Mouse (Mus musculus) forebrain, embryonic 11.5 days (tissue): ENCODE results near the gene Ccng2. TPM values are rescaled to one million over a fixed set of nuclear protein-coding genes. Genes with fewer than 3 reads are reported as not detected.

Experiments used
- ATAC-seq: fragments of 200-750 bp; cut with Nextera tagmentation; replicated peaks from 2 replicates; pipeline ENCODE4 v1.8.0; 2017; ENCODE audit warnings: moderate TSS enrichment; ENCODE audit not compliant: low FRiP score
- DNase-seq: peaks from one replicate; pipeline ENCODE4 v3.0.0-alpha.2; 2017; ENCODE audit warnings: low spot score
- H3K27ac ChIP-seq: fragments of 300-500 bp; sonication (generic); 2 replicates; pipeline ENCODE4 v1.5.1; 2014; ENCODE audit warnings: low read depth, low read length
- H3K27me3 ChIP-seq: fragments of 300-500 bp; sonication (generic); 2 replicates; pipeline ENCODE4 v1.6.1; 2014; ENCODE audit warnings: mild to moderate bottlenecking, low read length, mixed read lengths; ENCODE audit not compliant: control insufficient read depth, insufficient read depth
- H3K36me3 ChIP-seq: fragments of 300-500 bp; sonication (generic); 2 replicates; pipeline ENCODE4 v1.6.1; 2014; ENCODE audit warnings: mild to moderate bottlenecking, low read length, moderate library complexity, mixed read lengths; ENCODE audit not compliant: control insufficient read depth, insufficient read depth
- H3K4me1 ChIP-seq: fragments of 300-500 bp; sonication (generic); replicated peaks from 2 replicates; pipeline ENCODE4 v1.6.1; 2014; ENCODE audit warnings: low read length, mixed read lengths; ENCODE audit not compliant: control insufficient read depth, insufficient read depth
- H3K4me2 ChIP-seq: fragments of 300-500 bp; sonication (generic); 2 replicates; pipeline ENCODE4 v1.6.1; 2014; ENCODE audit warnings: low read depth, mild to moderate bottlenecking, low read length, moderate library complexity, mixed read lengths; ENCODE audit not compliant: severe bottlenecking
- H3K4me3 ChIP-seq: fragments of 300-500 bp; sonication (generic); 2 replicates; pipeline ENCODE4 v1.5.1; 2014; ENCODE audit warnings: low read depth, low read length
- H3K9ac ChIP-seq: fragments of 300-500 bp; sonication (generic); 2 replicates; pipeline ENCODE4 v1.6.1; 2014; ENCODE audit warnings: low read length
- H3K9me3 ChIP-seq: fragments of 300-500 bp; sonication (generic); 2 replicates; pipeline ENCODE4 v1.6.1; 2016; ENCODE audit warnings: low read length, mixed read lengths; ENCODE audit not compliant: control insufficient read depth
- WGBS: fragments of 180-500 bp; shearing (Covaris S2); extraction: QIAGEN DNeasy Blood & Tissue Kit; methylation state at CpG from one replicate; pipeline ENCODE4 v1.1.7; 2014; 5-methylcytosine and 5-hydroxymethylcytosine counted together
- polyA plus RNA-seq: library from polyadenylated mRNA; unstranded; fragments of >200 nt; fragmentation: Nextera tagmentation; extraction: Ambion mirVana; gene quantifications from 2 replicates; pipeline ENCODE4 v1.2.1, GENCODE M21; 2014

The Ccng2 gene
- polyA plus RNA-seq, 1 experiment from 2014 or later: 80.7 TPM

DNA sequence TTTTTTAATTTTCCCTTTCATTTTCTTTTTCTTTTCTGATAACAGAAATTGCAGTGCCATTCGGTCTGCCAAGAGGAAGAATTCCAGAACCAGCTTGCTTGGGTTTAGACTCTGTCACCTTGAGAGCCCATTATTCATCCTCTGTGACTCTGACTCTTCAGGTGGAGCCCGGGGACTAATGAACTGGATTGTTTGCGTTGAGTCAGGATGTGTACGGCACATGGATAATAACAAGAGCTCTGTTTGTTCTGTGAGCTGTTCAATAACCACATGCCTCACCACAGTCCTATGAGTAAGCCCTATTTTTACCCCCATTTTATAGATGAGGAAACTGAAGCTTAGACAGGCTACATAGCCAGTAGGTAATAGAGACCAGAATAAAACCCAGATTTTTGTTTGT lies 29.7 kb downstream of the Ccng2 start:
- H3K36me3 ChIP-seq: no peaks in the 10 kb centered on the region
- 84% methylated on average over 4 of the region's 4 CpGs for WGBS
- no peak for DNase-seq
- no peak overlapping the region for H3K27ac ChIP-seq
- no peaks in the 10 kb centered on the region for H3K4me1 ChIP-seq
- no peaks in the 10 kb centered on the region; the same call in 1 of the 2 replicates for H3K9me3 ChIP-seq
- no peak for ATAC-seq
- no peak overlapping the region for H3K4me2 ChIP-seq
- no peak overlapping the region for H3K4me3 ChIP-seq
- H3K27me3 ChIP-seq: no peaks in the 10 kb centered on the region
- no peak overlapping the region for H3K9ac ChIP-seq

- no peaks in the 10 kb centered on the region; the same call in 1 of the 2 replicates for H3K9me3 ChIP-seq
- no peak overlapping the region for H3K9ac ChIP-seq
- no peak overlapping the region for H3K27ac ChIP-seq
- no peak for ATAC-seq
- H3K4me3 ChIP-seq: no peak overlapping the region
- H3K4me1 ChIP-seq: no peaks in the 10 kb centered on the region
- DNase-seq: no peak
- H3K4me2 ChIP-seq: no peak overlapping the region
- 78% methylated on average over 3 of the region's 3 CpGs for WGBS
- H3K36me3 ChIP-seq: no peaks in the 10 kb centered on the region
- no peaks in the 10 kb centered on the region for H3K27me3 ChIP-seq
Observed at GRCm38 (mm10) chr5:93297311-93297710, 30.3 kb downstream of the Ccng2 start.

DNA sequence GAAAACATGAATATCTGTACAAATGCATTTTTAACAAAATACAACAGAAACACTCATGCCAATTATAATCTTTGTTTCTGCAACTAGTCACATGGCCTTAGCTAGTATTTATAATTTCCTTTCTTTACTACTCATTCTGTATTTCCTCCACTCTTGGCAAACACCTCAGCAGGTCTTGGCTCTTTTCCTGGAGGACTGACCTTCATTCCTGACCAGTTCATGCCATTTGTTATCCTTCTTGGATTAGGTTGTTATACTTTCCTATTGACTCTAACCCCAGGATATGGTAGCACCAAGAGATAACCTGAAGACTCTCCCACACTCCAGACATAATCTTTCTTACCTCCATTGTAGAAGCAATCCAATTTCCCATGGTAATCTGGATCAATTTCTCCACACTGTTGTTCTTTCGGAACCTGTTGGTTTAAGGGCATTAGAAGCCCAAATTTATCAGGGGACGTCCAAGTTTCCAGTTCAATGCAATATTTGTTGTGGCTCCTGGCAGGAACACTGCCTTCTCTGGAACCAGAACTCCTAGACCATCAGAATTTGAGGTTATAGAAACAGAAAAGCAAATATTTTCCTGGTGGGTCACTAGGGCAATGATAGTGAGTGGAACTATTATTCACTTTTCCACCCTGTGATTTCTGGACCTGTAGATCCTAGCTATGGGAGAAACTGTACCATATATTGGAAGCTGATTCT lies 38.2 kb downstream of the Ccng2 start:
- DNase-seq: no peak
- Histone ChIP-seq H3K27me3 (no peaks in the 10 kb centered on the region), H3K4me2 (no peak overlapping the region), H3K9me3 (no peaks in the 10 kb centered on the region), H3K36me3 (no peaks in the 10 kb centered on the region), H3K4me3 (no peak overlapping the region), H3K9ac (no peak overlapping the region), H3K4me1 (no peaks in the 10 kb centered on the region), H3K27ac (no peak overlapping the region)
- 84% methylated on average over 2 of the region's 2 CpGs for WGBS
- ATAC-seq: no peak

DNA sequence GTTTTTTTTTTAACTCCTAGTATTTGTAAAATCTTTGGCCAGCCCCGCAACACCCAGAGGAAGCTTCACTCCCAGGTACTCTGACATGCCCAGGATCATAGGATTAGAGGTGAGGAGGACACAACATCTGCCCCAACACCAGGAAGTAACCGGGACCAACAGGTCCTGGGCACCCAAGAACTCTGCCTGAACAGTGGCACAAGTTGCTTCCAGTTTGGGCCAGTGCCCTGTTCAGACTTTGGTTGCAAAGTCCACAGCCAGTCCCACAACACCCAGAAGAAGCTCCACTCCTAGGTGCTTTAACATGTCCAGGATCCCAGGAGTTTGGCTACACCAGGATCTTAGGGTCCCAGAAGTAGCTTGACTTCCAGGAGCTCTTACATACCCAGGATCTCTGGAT lies 41.9 kb downstream of the Ccng2 start:
- 91% methylated on average over 2 of the region's 2 CpGs for WGBS

DNA sequence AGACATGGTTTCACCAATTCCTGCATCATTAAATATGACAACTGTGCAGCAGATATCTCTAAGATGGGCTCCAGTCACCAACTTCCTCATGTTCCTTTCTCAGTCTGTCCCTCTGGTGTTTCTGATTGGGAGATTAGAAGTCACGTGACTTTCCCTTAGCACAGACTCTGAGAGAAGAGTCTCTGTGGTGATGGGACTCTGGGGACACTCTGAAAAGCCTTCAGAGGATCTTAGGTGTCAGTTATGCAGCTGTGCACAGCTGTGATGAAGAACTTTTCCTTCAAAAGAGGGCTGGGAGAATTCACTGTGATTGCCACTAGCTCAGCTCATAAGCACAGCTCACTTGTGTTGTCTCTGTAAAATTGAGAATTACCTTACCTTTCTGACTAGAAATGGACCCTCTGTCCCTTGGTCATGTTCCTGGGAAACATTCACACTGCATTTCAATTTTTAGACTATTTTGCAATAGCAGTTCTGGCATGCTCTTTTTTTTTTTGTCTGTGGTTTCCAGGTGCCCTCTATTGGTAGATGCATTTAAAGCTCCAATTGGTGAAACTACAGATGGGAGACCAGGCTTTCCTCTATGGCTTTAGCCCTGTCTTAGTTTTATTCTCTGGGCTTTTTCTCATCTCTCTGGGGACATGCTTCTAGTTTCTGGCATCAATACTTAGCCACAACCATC lies 56.4 kb downstream of the Ccng2 start:
- Histone ChIP-seq H3K9ac (no peak overlapping the region), H3K4me2 (no peak overlapping the region), H3K4me3 (no peak overlapping the region), H3K36me3 (no peaks in the 10 kb centered on the region), H3K27me3 (no peaks in the 10 kb centered on the region), H3K27ac (no peak overlapping the region), H3K9me3 (no peaks in the 10 kb centered on the region), H3K4me1 (no peaks in the 10 kb centered on the region)
- no peak for ATAC-seq
- WGBS: 65% methylated on average over 1 of the region's 1 CpGs
- no peak for DNase-seq

More for the DNA sequence above, 41.9 kb downstream of the Ccng2 start:
- no peaks in the 10 kb centered on the region for H3K4me1 ChIP-seq
- no peaks in the 10 kb centered on the region for H3K9me3 ChIP-seq
- no peaks in the 10 kb centered on the region for H3K27me3 ChIP-seq
- no peak overlapping the region for H3K4me2 ChIP-seq
- H3K4me3 ChIP-seq: no peak overlapping the region
- no peak overlapping the region for H3K27ac ChIP-seq
- ATAC-seq (no peak), DNase-seq (no peak)
- no peaks in the 10 kb centered on the region for H3K36me3 ChIP-seq
- H3K9ac ChIP-seq: no peak overlapping the region

Other genes with a start within 250 kb of the Ccng2 start
- 0.16 and 0.63 TPM in 2 replicates for gene Sowahb, start 222.2 kb upstream of the Ccng2 start, polyA plus RNA-seq
- 288 and 296 TPM in 2 replicates for gene Sept11, start 173.8 kb upstream of the Ccng2 start, polyA plus RNA-seq
- gene Ccni, start 60.8 kb upstream of the Ccng2 start, polyA plus RNA-seq: 168 and 181 TPM in 2 replicates
- 1.7 and 2.7 TPM in 2 replicates for gene 2010109A12Rik, start 60.7 kb upstream of the Ccng2 start, polyA plus RNA-seq